In the genomic region with DNA sequence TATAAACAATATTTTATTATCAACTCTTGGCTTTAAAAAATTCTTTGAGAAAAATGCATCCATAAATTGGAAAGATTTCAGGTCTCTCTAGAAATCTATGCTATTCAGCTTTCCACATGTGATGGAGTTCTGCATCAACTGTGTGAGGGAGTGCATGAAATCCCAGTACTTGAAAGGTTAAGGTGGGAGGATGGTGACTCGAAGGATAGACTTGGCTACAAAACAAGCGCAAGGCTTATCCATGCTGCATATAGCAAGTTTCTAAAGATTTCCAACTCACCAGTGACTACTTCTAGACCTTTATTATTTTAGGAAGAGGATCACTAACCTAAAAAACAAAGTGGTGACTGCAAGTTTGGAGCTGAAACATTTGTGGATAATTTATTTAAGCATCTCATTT, we compare ENCODE assay signal across 16 mouse cellular contexts.
"Had no signal": no experiment of that assay in that cellular context is flagged by ENCODE, and none has a peak within 500 bp of the region (broad histone marks: within the 10 kb centered on the region; RNA-seq: fewer than 3 reads in every experiment).

No protein-coding gene starts in this region.

- DNase-seq: cerebellum, adult 9-10 months; cerebellum, adult 9-11 months; cerebellum, postnatal 10 days; cerebellum, postnatal 14 days; cerebellum, postnatal 25 days; cerebellum, postnatal 36 days; embryo, embryonic 11 days; forebrain, postnatal 0 days; gastrocnemius, adult 2 months; gastrocnemius, postnatal 10 days; gastrocnemius, postnatal 14 days; gastrocnemius, postnatal 25 days; gastrocnemius, postnatal 36 days; heart, adult 11 months; heart, adult 18-20 months; heart, adult 2 months had no signal
